Mouse (Mus musculus): ENCODE measurements at regions not wholly inside any gene's neighbourhood (a gene's known extent, or its start where the extent isn't known, plus 50 kb on each side); places are given as distances from the start of the nearest gene placed in this dataset.

DNA sequence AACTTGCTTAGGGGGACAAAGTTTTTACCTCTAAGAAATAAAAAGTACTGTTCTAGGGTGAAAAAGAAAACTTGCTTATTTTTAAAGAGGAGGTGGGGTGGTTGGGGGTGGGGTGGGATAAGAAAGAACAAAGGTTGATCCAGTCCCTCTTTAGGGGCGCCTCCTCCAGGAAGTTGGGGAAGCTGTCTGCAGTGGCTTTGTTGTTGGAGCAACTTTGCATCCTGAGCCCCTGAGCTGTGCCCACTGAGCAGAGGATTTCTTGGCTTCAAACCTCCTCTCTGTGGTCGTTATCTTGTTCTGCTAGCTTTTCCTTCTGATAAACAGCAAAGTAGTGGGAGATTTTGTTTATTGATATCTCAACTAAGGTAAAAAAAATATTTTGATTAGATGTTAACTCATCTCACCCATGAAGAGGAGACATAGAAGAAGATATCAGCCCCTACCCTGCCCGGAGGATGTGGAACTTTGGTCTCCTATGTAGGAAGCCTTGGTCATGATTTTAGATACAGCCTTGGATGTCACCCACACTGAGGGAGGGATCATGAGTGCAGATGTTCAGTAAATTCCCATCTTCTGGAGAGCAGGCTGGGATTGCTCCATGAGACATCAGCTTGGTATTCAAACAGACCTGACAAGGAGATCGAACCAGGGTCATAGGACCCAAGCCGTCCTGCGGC, 179.7 kb downstream of the Tpra1 start:
- no peak for DNase-seq (ENCODE audit: low spot score)
- no peaks in the 10 kb centered on the region for H3K27me3 ChIP-seq (replicated peaks; ENCODE audit: control insufficient read depth, insufficient read depth, low read length)
- WGBS = 62% methylated on average over 6 of the region's 6 CpGs
- no peaks in the 10 kb centered on the region for H3K36me3 ChIP-seq (ENCODE audit: control insufficient read depth, insufficient read depth, low read length)
- no peak overlapping the region for H3K4me3 ChIP-seq (ENCODE audit: low read depth, low read length)
- ATAC-seq (replicated peaks; ENCODE audit: low FRiP score, low TSS enrichment, low read depth) = no peak
- H3K4me2 ChIP-seq (ENCODE audit: low read length) = no peak overlapping the region
- H3K4me1 ChIP-seq (replicated peaks; ENCODE audit: control insufficient read depth, insufficient read depth, low read length) = no peaks in the 10 kb centered on the region
- no peak overlapping the region for H3K9ac ChIP-seq (ENCODE audit: low read length)
- no peak overlapping the region for H3K27ac ChIP-seq (ENCODE audit: low read depth)
- no peaks in the 10 kb centered on the region for H3K9me3 ChIP-seq (ENCODE audit: control insufficient read depth, low read length)

GRCm38 (mm10) chr6:89084437-89084836, 182.4 kb downstream of the Tpra1 start:
- no peak overlapping the region for H3K4me3 ChIP-seq (ENCODE audit: low read depth, low read length)
- no peaks in the 10 kb centered on the region for H3K4me1 ChIP-seq (replicated peaks; ENCODE audit: control insufficient read depth, insufficient read depth, low read length)
- H3K9ac ChIP-seq (ENCODE audit: low read length) = no peak overlapping the region
- 93% methylated on average over 3 of the region's 3 CpGs for WGBS
- no peaks in the 10 kb centered on the region for H3K27me3 ChIP-seq (replicated peaks; ENCODE audit: control insufficient read depth, insufficient read depth, low read length)
- H3K36me3 ChIP-seq (ENCODE audit: control insufficient read depth, insufficient read depth, low read length) = no peaks in the 10 kb centered on the region
- no peak overlapping the region for H3K4me2 ChIP-seq (ENCODE audit: low read length)
- H3K27ac ChIP-seq (ENCODE audit: low read depth) = no peak overlapping the region
- no peak for DNase-seq (ENCODE audit: low spot score)
- ATAC-seq (replicated peaks; ENCODE audit: low FRiP score, low TSS enrichment, low read depth) = no peak
- H3K9me3 ChIP-seq (ENCODE audit: control insufficient read depth, low read length) = peaks cover 2% of the 10 kb centered on the region; the same call in 1 of the 2 replicates

- peaks cover 4% of the 10 kb centered on the region; the same call in 1 of the 2 replicates for H3K9me3 ChIP-seq (ENCODE audit: control insufficient read depth, low read length)
- H3K36me3 ChIP-seq (ENCODE audit: control insufficient read depth, insufficient read depth, low read length) = no peaks in the 10 kb centered on the region
- DNase-seq (ENCODE audit: low spot score) (no peak), ATAC-seq (replicated peaks; ENCODE audit: low FRiP score, low TSS enrichment, low read depth) (no peak)
- WGBS = 87% methylated on average over 6 of the region's 6 CpGs
- H3K9ac ChIP-seq (ENCODE audit: low read length) = no peak overlapping the region
- no peak overlapping the region for H3K4me3 ChIP-seq (ENCODE audit: low read depth, low read length)
- H3K4me2 ChIP-seq (ENCODE audit: low read length) = no peak overlapping the region
- H3K27ac ChIP-seq (ENCODE audit: low read depth) = no peak overlapping the region
- no peaks in the 10 kb centered on the region for H3K27me3 ChIP-seq (replicated peaks; ENCODE audit: control insufficient read depth, insufficient read depth, low read length)
- H3K4me1 ChIP-seq (replicated peaks; ENCODE audit: control insufficient read depth, insufficient read depth, low read length) = no peaks in the 10 kb centered on the region
Observed at GRCm38 (mm10) chr6:89085151-89085550, 183.1 kb downstream of the Tpra1 start.

- Histone ChIP-seq H3K4me1 (replicated peaks; ENCODE audit: control insufficient read depth, insufficient read depth, low read length) (no peaks in the 10 kb centered on the region), H3K4me3 (ENCODE audit: low read depth, low read length) (no peak overlapping the region), H3K27ac (ENCODE audit: low read depth) (no peak overlapping the region), H3K9me3 (ENCODE audit: control insufficient read depth, low read length) (peaks cover 4% of the 10 kb centered on the region; the same call in 1 of the 2 replicates), H3K27me3 (replicated peaks; ENCODE audit: control insufficient read depth, insufficient read depth, low read length) (no peaks in the 10 kb centered on the region), H3K9ac (ENCODE audit: low read length) (no peak overlapping the region), H3K36me3 (ENCODE audit: control insufficient read depth, insufficient read depth, low read length) (no peaks in the 10 kb centered on the region), H3K4me2 (ENCODE audit: low read length) (no peak overlapping the region)
- no peak for DNase-seq (ENCODE audit: low spot score)
- WGBS = 66% methylated on average over 4 of the region's 4 CpGs
- no peak for ATAC-seq (replicated peaks; ENCODE audit: low FRiP score, low TSS enrichment, low read depth)
Observed at GRCm38 (mm10) chr6:89087620-89088019, 185.6 kb downstream of the Tpra1 start.

DNA sequence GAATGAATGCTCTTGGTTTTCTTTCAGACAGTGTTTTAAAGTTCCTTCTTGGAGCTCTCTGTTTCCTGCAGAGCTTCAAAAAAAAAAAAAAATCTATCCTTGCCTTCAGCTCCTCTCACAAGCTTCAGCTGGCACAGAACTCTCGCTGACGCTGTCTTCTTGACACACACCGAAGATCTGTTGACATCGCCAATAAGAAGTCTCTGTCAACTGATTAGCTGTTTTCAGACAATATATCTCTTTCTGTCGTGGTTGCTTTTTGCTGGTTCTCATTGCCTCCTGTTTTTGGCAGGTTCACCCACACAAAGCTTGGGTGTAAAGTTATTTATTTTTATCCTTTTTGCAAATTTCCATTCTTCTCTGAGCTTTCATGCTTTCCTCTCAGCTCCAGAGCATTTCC, 188.0 kb downstream of the Tpra1 start:
- no peaks in the 10 kb centered on the region for H3K36me3 ChIP-seq (ENCODE audit: control insufficient read depth, insufficient read depth, low read length)

DNA sequence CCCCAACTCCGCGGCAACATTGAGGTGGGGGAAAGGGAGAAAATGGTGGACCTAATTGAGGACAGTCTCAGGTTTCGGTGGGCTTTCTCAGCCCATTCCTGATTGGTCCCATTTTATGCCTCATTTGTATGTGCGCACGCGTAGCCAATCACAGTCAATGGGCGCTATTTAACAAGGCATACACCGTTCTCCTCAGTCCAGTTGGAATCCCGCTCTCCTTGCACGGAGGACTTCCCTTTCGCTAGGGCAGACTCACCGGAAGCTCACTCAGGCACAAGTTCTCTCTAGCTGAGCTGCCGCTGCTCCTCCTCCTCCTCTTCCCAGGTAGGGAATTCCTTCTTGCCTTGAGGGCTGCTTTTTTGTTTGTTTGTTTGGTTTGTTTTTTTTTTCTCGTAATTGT, 193.9 kb downstream of the Tpra1 start:
- Histone ChIP-seq H3K9ac (ENCODE audit: low read length) (no peak overlapping the region), H3K27ac (ENCODE audit: low read depth) (no peak overlapping the region), H3K9me3 (ENCODE audit: control insufficient read depth, low read length) (no peaks in the 10 kb centered on the region), H3K36me3 (ENCODE audit: control insufficient read depth, insufficient read depth, low read length) (no peaks in the 10 kb centered on the region), H3K27me3 (replicated peaks; ENCODE audit: control insufficient read depth, insufficient read depth, low read length) (no peaks in the 10 kb centered on the region), H3K4me2 (ENCODE audit: low read length) (no peak overlapping the region), H3K4me1 (replicated peaks; ENCODE audit: control insufficient read depth, insufficient read depth, low read length) (no peaks in the 10 kb centered on the region), H3K4me3 (ENCODE audit: low read depth, low read length) (no peak overlapping the region)
- ATAC-seq (replicated peaks; ENCODE audit: low FRiP score, low TSS enrichment, low read depth) = no peak
- 92% methylated on average over 14 of the region's 14 CpGs for WGBS
- no peak for DNase-seq (ENCODE audit: low spot score)

More for the DNA sequence above, 188.0 kb downstream of the Tpra1 start:
- DNase-seq (ENCODE audit: low spot score) = no peak
- no peak for ATAC-seq (replicated peaks; ENCODE audit: low FRiP score, low TSS enrichment, low read depth)
- Histone ChIP-seq H3K4me1 (replicated peaks; ENCODE audit: control insufficient read depth, insufficient read depth, low read length) (no peaks in the 10 kb centered on the region), H3K9me3 (ENCODE audit: control insufficient read depth, low read length) (peaks cover 4% of the 10 kb centered on the region; the same call in 1 of the 2 replicates), H3K27me3 (replicated peaks; ENCODE audit: control insufficient read depth, insufficient read depth, low read length) (no peaks in the 10 kb centered on the region), H3K4me3 (ENCODE audit: low read depth, low read length) (no peak overlapping the region), H3K27ac (ENCODE audit: low read depth) (no peak overlapping the region), H3K9ac (ENCODE audit: low read length) (no peak overlapping the region), H3K4me2 (ENCODE audit: low read length) (no peak overlapping the region)
- WGBS = 88% methylated on average over 5 of the region's 5 CpGs

DNA sequence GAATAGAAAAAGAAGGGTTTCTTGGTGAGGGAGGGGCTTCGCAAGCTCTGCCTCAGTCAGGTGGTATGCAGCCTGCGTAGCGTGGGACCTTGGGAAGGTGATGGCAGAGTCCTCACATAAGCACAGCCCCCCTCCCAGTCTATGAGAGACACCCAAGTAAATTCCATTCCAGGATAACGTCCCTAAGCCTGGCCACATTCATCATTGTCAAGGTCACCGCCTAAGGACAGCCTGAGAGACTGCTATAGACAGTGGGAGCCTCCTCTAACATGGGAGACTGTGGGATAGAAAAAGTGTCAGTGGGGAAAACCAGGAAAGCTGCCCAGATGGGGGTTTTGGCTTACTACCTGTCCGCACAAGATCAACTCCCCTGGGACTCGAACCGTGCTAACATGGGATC, 195.5 kb downstream of the Tpra1 start:
- no peaks in the 10 kb centered on the region for H3K27me3 ChIP-seq (replicated peaks; ENCODE audit: control insufficient read depth, insufficient read depth, low read length)
- DNase-seq (ENCODE audit: low spot score) (no peak), ATAC-seq (replicated peaks; ENCODE audit: low FRiP score, low TSS enrichment, low read depth) (no peak)
- H3K4me1 ChIP-seq (replicated peaks; ENCODE audit: control insufficient read depth, insufficient read depth, low read length) = no peaks in the 10 kb centered on the region
- no peak overlapping the region for H3K27ac ChIP-seq (ENCODE audit: low read depth)
- H3K4me3 ChIP-seq (ENCODE audit: low read depth, low read length) = no peak overlapping the region
- H3K9me3 ChIP-seq (ENCODE audit: control insufficient read depth, low read length) = no peaks in the 10 kb centered on the region
- no peak overlapping the region for H3K4me2 ChIP-seq (ENCODE audit: low read length)
- no peak overlapping the region for H3K9ac ChIP-seq (ENCODE audit: low read length)
- WGBS = 74% methylated on average over 8 of the region's 8 CpGs
- H3K36me3 ChIP-seq (ENCODE audit: control insufficient read depth, insufficient read depth, low read length) = no peaks in the 10 kb centered on the region

DNA sequence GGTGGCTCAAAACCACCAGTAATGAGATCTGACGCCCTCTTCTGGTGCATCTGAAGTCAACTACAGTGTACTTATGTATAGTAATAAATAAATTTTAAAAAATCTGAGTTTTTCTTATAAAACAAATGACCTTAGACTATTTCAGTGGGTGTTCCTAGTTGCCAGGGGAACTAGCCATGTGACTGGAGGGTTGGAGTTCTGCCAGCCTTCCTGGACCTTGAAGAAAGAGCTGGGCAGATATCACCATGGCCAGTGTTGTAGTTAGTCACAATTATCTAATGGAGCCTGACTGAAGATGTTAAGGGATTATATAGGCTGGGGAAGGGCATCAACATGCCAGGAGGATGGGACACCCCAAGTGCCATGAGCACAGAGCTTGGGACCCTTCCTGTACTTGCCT, 217.2 kb downstream of the Tpra1 start:
- Histone ChIP-seq H3K27me3 (replicated peaks; ENCODE audit: control insufficient read depth, insufficient read depth, low read length) (no peaks in the 10 kb centered on the region), H3K36me3 (ENCODE audit: control insufficient read depth, insufficient read depth, low read length) (no peaks in the 10 kb centered on the region), H3K27ac (ENCODE audit: low read depth) (no peak overlapping the region), H3K9me3 (ENCODE audit: control insufficient read depth, low read length) (no peaks in the 10 kb centered on the region), H3K4me1 (replicated peaks; ENCODE audit: control insufficient read depth, insufficient read depth, low read length) (no peaks in the 10 kb centered on the region), H3K9ac (ENCODE audit: low read length) (no peak overlapping the region), H3K4me2 (ENCODE audit: low read length) (no peak overlapping the region), H3K4me3 (ENCODE audit: low read depth, low read length) (no peak overlapping the region)
- DNase-seq (ENCODE audit: low spot score) (no peak), ATAC-seq (replicated peaks; ENCODE audit: low FRiP score, low TSS enrichment, low read depth) (no peak)
- 79% methylated on average over 1 of the region's 1 CpGs for WGBS

GRCm38 (mm10) chr6:89121023-89121745, 219.1 kb downstream of the Tpra1 start:
- Histone ChIP-seq H3K36me3 (ENCODE audit: control insufficient read depth, insufficient read depth, low read length) (no peaks in the 10 kb centered on the region), H3K4me2 (ENCODE audit: low read length) (no peak overlapping the region), H3K9me3 (ENCODE audit: control insufficient read depth, low read length) (no peaks in the 10 kb centered on the region), H3K4me1 (replicated peaks; ENCODE audit: control insufficient read depth, insufficient read depth, low read length) (no peaks in the 10 kb centered on the region), H3K27ac (ENCODE audit: low read depth) (no peak overlapping the region), H3K27me3 (replicated peaks; ENCODE audit: control insufficient read depth, insufficient read depth, low read length) (no peaks in the 10 kb centered on the region), H3K4me3 (ENCODE audit: low read depth, low read length) (no peak overlapping the region), H3K9ac (ENCODE audit: low read length) (no peak overlapping the region)
- no peak for DNase-seq (ENCODE audit: low spot score)
- 58% methylated on average over 4 of the region's 4 CpGs for WGBS
- no peak; the same call in 1 of the 2 replicates for ATAC-seq (replicated peaks; ENCODE audit: low FRiP score, low TSS enrichment, low read depth)
